Mouse (Mus musculus): ENCODE results near the gene Siah1a.

Gene Siah1a

GRCm38 (mm10) chr8:86744313-86745220 lies 1.2 kb downstream of the Siah1a start:
- DNase-seq = no peak

GRCm38 (mm10) chr8:86742605-86743345 lies 3.0 kb downstream of the Siah1a start:
- DNase-seq = no peak

GRCm38 (mm10) chr8:86741627-86742026 lies 4.1 kb downstream of the Siah1a start:
- no peak for DNase-seq

- no peak for DNase-seq
Measured at GRCm38 (mm10) chr8:86740899-86741298, 4.8 kb downstream of the Siah1a start.

GRCm38 (mm10) chr8:86735446-86736111 lies 10.2 kb downstream of the Siah1a start:
- no peak for DNase-seq

- DNase-seq = no peak
Measured at GRCm38 (mm10) chr8:86734954-86735353, 10.8 kb downstream of the Siah1a start.

GRCm38 (mm10) chr8:86734171-86734570 lies 11.6 kb downstream of the Siah1a start:
- no peak for DNase-seq

GRCm38 (mm10) chr8:86730860-86731259 lies 14.9 kb downstream of the Siah1a start:
- DNase-seq = no peak

- no peak for DNase-seq
Measured at GRCm38 (mm10) chr8:86730303-86730702, 15.4 kb downstream of the Siah1a start.

- DNase-seq = no peak
Measured at GRCm38 (mm10) chr8:86728224-86728950, 17.3 kb downstream of the Siah1a start.

GRCm38 (mm10) chr8:86726959-86727358 lies 18.8 kb downstream of the Siah1a start:
- DNase-seq = no peak

GRCm38 (mm10) chr8:86721490-86721889 lies 24.2 kb downstream of the Siah1a start:
- DNase-seq = no peak

- DNase-seq = no peak
Measured at GRCm38 (mm10) chr8:86720756-86721459, 24.8 kb downstream of the Siah1a start.

- DNase-seq = no peak
Measured at GRCm38 (mm10) chr8:86719368-86719767, 26.4 kb downstream of the Siah1a start.

- DNase-seq = no peak
Measured at GRCm38 (mm10) chr8:86718332-86718994, 27.3 kb downstream of the Siah1a start.

GRCm38 (mm10) chr8:86713407-86714188 lies 32.1 kb downstream of the Siah1a start:
- peak; percentile 89 for DNase-seq

- DNase-seq = no peak
Measured at GRCm38 (mm10) chr8:86712594-86712993, 33.1 kb downstream of the Siah1a start.

- peak; percentile 69 for DNase-seq
Measured at GRCm38 (mm10) chr8:86707873-86708272, 37.9 kb downstream of the Siah1a start.

- DNase-seq = no peak
Measured at GRCm38 (mm10) chr8:86706756-86707155, 39.0 kb downstream of the Siah1a start.

- DNase-seq = no peak
Measured at GRCm38 (mm10) chr8:86705317-86705716, 40.4 kb downstream of the Siah1a start.

GRCm38 (mm10) chr8:86702453-86702852 lies 43.3 kb downstream of the Siah1a start:
- DNase-seq = no peak

Data from right cerebral cortex, adult 18-20 months (tissue).